ENCODE assay signal across 33 mouse cellular contexts in the genomic region with DNA sequence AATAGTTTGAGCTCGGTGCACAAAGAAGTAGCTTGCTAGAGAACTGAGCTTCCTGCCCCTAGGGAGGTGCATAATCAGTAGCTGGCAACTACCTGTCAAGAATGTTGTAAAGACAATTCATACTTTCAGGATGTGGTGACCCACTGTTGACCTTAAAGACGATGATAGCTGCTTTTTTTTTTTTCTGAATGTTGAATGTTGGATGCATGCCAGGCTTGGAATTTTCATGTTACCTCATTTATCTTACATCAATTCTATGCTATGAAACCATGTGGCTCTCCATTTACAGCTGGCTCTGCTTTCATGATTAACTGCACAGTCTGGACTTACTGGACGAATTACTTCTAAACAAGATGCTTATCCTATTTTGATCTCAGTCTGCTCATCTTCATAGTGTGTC.
A peak's percentile ranks its signal among the peaks of the same experiment; 100 is the strongest.
DNase-seq lines count a peak whose midpoint lies in the region; ATAC-seq and TF ChIP-seq lines count a peak whose summit lies in the region.
"Had no signal": no experiment of that assay in that cellular context is flagged by ENCODE, and none has a peak within 500 bp of the region (broad histone marks: within the 10 kb centered on the region; RNA-seq: fewer than 3 reads in every experiment).

No protein-coding gene starts in this region.

- DNase-seq in embryo, embryonic 10 days (ENCODE audit: low spot score), result peak; percentile 16
- DNase-seq in embryo, embryonic 11 days, result no peak
- DNase-seq in heart, postnatal 10 days, result peak; percentile 6 to 12
- DNase-seq in heart, adult 2 months, result no peak
- peak; percentile 36 for DNase-seq in limb, embryonic 14.5 days (ENCODE audit: low spot score)
- no peak for DNase-seq in limb, embryonic 10.5 days (ENCODE audit: low spot score)
- DNase-seq in cerebellum, adult 2 months, result no peak
- DNase-seq: adrenal gland, postnatal 10 days; cerebellum, adult 11 months; cerebellum, adult 9-11 months; forebrain, postnatal 0 days; gastrocnemius, postnatal 10 days; heart, postnatal 4 days; liver, embryonic 13.5 days; lung, adult 18-20 months; lung, postnatal 14 days; right cerebral cortex, adult 18-20 months; spleen, adult 18-20 months; thymus, postnatal 14 days had no signal

- TF ChIP-seq EP300 in heart, adult 2 months (IDR thresholded peaks at IDR 0.05; ENCODE audit: insufficient read depth, low read depth, low read length), result no peak

- H3K79me2 ChIP-seq in heart, adult 2 months (replicated peaks; ENCODE audit: control insufficient read depth, insufficient read depth, low read length), result no peaks in the 10 kb centered on the region

- no peak overlapping the region for H3K4me2 ChIP-seq in limb, embryonic 14.5 days (replicated peaks; ENCODE audit: low read depth, low read length, severe bottlenecking)
- H3K4me2 ChIP-seq: embryonic facial prominence, embryonic 12.5 days; heart, embryonic 15.5 days; hindbrain, embryonic 13.5 days; limb, embryonic 15.5 days; liver, embryonic 13.5 days; neural tube, embryonic 12.5 days had no signal

- TF ChIP-seq POLR2A in heart, adult 2 months (IDR thresholded peaks at IDR 0.05; ENCODE audit: insufficient read depth, low read depth, low read length), result no peak
- TF ChIP-seq POLR2A in limb, embryonic 14.5 days (IDR thresholded peaks at IDR 0.05; ENCODE audit: borderline replicate concordance, extremely low read depth, insufficient read depth, insufficient read length), result no peak
- TF ChIP-seq POLR2A in cerebellum, adult 2 months (IDR thresholded peaks at IDR 0.05; ENCODE audit: borderline replicate concordance, insufficient read depth, low read length), result no peak

- no peaks in the 10 kb centered on the region for H3K27me3 ChIP-seq in heart, adult 2 months (ENCODE audit: control insufficient read depth, insufficient read depth, low read length)
- no peaks in the 10 kb centered on the region for H3K27me3 ChIP-seq in limb, embryonic 14.5 days (ENCODE audit: control insufficient read depth, insufficient read depth, low read length)
- H3K27me3 ChIP-seq in limb, embryonic 10.5 days (ENCODE audit: low read depth, poor library complexity, severe bottlenecking), result no peaks in the 10 kb centered on the region
- H3K27me3 ChIP-seq in cerebellum, adult 2 months (ENCODE audit: control insufficient read depth, insufficient read depth, low read length), result no peaks in the 10 kb centered on the region
- H3K27me3 ChIP-seq: embryonic facial prominence, embryonic 12.5 days; heart, embryonic 15.5 days; hindbrain, embryonic 13.5 days; limb, embryonic 15.5 days; liver, embryonic 13.5 days; neural tube, embryonic 12.5 days had no signal

- H3K27ac ChIP-seq in heart, adult 2 months, result no peak overlapping the region
- no peak overlapping the region for H3K27ac ChIP-seq in limb, embryonic 14.5 days (replicated peaks; ENCODE audit: low read depth, low read length)
- no peak overlapping the region for H3K27ac ChIP-seq in limb, embryonic 10.5 days
- no peak overlapping the region for H3K27ac ChIP-seq in cerebellum, adult 2 months (ENCODE audit: insufficient read depth, low read length)
- H3K27ac ChIP-seq: embryonic facial prominence, embryonic 12.5 days; forebrain, embryonic 10.5 days; heart, embryonic 10.5 days; heart, embryonic 15.5 days; hindbrain, embryonic 13.5 days; kidney, postnatal 0 days; layer of hippocampus, adult 2 months; left cerebral cortex, adult 2 months; limb, embryonic 15.5 days; liver, embryonic 13.5 days; midbrain, embryonic 10.5 days; neural tube, embryonic 12.5 days had no signal

- H3K36me3 ChIP-seq in heart, adult 2 months (ENCODE audit: control insufficient read depth, insufficient read depth, low read length), result no peaks in the 10 kb centered on the region
- H3K36me3 ChIP-seq in limb, embryonic 14.5 days (ENCODE audit: control insufficient read depth, insufficient read depth, low read length), result no peaks in the 10 kb centered on the region
- H3K36me3 ChIP-seq in limb, embryonic 10.5 days, result no peaks in the 10 kb centered on the region
- H3K36me3 ChIP-seq: embryonic facial prominence, embryonic 12.5 days; forebrain, embryonic 10.5 days; heart, embryonic 10.5 days; heart, embryonic 15.5 days; hindbrain, embryonic 13.5 days; limb, embryonic 15.5 days; liver, embryonic 13.5 days; midbrain, embryonic 10.5 days; neural tube, embryonic 12.5 days had no signal

- H3K4me1 ChIP-seq in heart, adult 2 months (ENCODE audit: control insufficient read depth, insufficient read depth, low read length), result no peaks in the 10 kb centered on the region
- no peaks in the 10 kb centered on the region for H3K4me1 ChIP-seq in limb, embryonic 14.5 days (ENCODE audit: control insufficient read depth, insufficient read depth, low read length)
- H3K4me1 ChIP-seq in limb, embryonic 10.5 days, result no peaks in the 10 kb centered on the region
- no peaks in the 10 kb centered on the region for H3K4me1 ChIP-seq in cerebellum, adult 2 months (ENCODE audit: control insufficient read depth, insufficient read depth, low read length)
- H3K4me1 ChIP-seq: embryonic facial prominence, embryonic 12.5 days; forebrain, embryonic 10.5 days; heart, embryonic 10.5 days; heart, embryonic 15.5 days; hindbrain, embryonic 13.5 days; limb, embryonic 15.5 days; liver, embryonic 13.5 days; midbrain, embryonic 10.5 days; neural tube, embryonic 12.5 days had no signal

- WGBS in heart, adult 2 months, result 25% methylated on average over 3 of the region's 3 CpGs
- 36% methylated on average over 3 of the region's 3 CpGs for WGBS in limb, embryonic 14.5 days
- WGBS in limb, embryonic 10.5 days, result 24% methylated on average over 3 of the region's 3 CpGs
- WGBS in cerebellum, adult 2 months, result 23% methylated on average over 3 of the region's 3 CpGs

- ATAC-seq in limb, embryonic 14.5 days (ENCODE audit: low FRiP score, low read depth), result no peak
- ATAC-seq: forebrain, postnatal 0 days; intestine, embryonic 16.5 days; Patski had no signal

- H3K4me3 ChIP-seq in heart, adult 2 months, result no peak overlapping the region
- H3K4me3 ChIP-seq in limb, embryonic 14.5 days (replicated peaks; ENCODE audit: low read length), result no peak overlapping the region
- no peak overlapping the region for H3K4me3 ChIP-seq in limb, embryonic 10.5 days
- H3K4me3 ChIP-seq in cerebellum, adult 2 months (replicated peaks; ENCODE audit: insufficient read depth, low read depth, low read length), result no peak overlapping the region
- H3K4me3 ChIP-seq: embryonic facial prominence, embryonic 12.5 days; forebrain, embryonic 10.5 days; heart, embryonic 10.5 days; heart, embryonic 15.5 days; hindbrain, embryonic 13.5 days; layer of hippocampus, adult 2 months; left cerebral cortex, adult 2 months; limb, embryonic 15.5 days; liver, embryonic 13.5 days; midbrain, embryonic 10.5 days; myocyte; neural tube, embryonic 12.5 days had no signal

- no peaks in the 10 kb centered on the region for H3K9me3 ChIP-seq in limb, embryonic 14.5 days (ENCODE audit: control insufficient read depth, low read length)
- H3K9me3 ChIP-seq in limb, embryonic 10.5 days (replicated peaks), result no peaks in the 10 kb centered on the region
- H3K9me3 ChIP-seq: embryonic facial prominence, embryonic 12.5 days; forebrain, embryonic 10.5 days; heart, embryonic 10.5 days; heart, embryonic 15.5 days; hindbrain, embryonic 13.5 days; limb, embryonic 15.5 days; liver, embryonic 13.5 days; midbrain, embryonic 10.5 days; neural tube, embryonic 12.5 days had no signal

- intact Hi-C loops in heart, postnatal 10 days (cut with DNase I), result loop anchor here (5.0 kb wide), 2 partner anchors 109 to 244 kb away; a partner anchor contains a TSS
- intact Hi-C loops in heart, adult 2 months (cut with DNase I), result loop anchor here (5.0 to 10.0 kb wide), 2 partner anchors 109 to 246 kb away; a partner anchor contains a TSS

- no peak for TF ChIP-seq CTCF in heart, adult 2 months (IDR thresholded peaks at IDR 0.05)
- no peak for TF ChIP-seq CTCF in cerebellum, adult 2 months (IDR thresholded peaks at IDR 0.05; ENCODE audit: borderline replicate concordance, insufficient read depth, low read depth, low read length)

- H3K9ac ChIP-seq in heart, adult 2 months (ENCODE audit: low read depth, low read length), result no peak overlapping the region
- H3K9ac ChIP-seq in limb, embryonic 14.5 days (ENCODE audit: low read depth, low read length, severe bottlenecking), result no peak overlapping the region
- H3K9ac ChIP-seq: embryonic facial prominence, embryonic 12.5 days; forebrain, postnatal 0 days; heart, embryonic 15.5 days; hindbrain, embryonic 13.5 days; limb, embryonic 15.5 days; liver, embryonic 13.5 days; neural tube, embryonic 12.5 days had no signal

Comparison
In these comparisons a context has a peak if more than half of its experiments do, and no peak if none do; other contexts are left out.
1. DNase-seq: peak in embryo, embryonic 10 days (single experiment), heart, postnatal 10 days (2 of 2) and limb, embryonic 14.5 days (single experiment); none in embryo, embryonic 11 days (single experiment), heart, adult 2 months (0 of 2), limb, embryonic 10.5 days (single experiment) and cerebellum, adult 2 months (0 of 2).